Mouse (Mus musculus): Measurements from ENCODE around the gene Btbd9. TPM values are rescaled to one million over a fixed set of nuclear protein-coding genes. Genes with fewer than 3 reads are reported as not detected.

Btbd9 gene
- polyA plus RNA-seq, 1 experiment = 15.3 TPM

DNA sequence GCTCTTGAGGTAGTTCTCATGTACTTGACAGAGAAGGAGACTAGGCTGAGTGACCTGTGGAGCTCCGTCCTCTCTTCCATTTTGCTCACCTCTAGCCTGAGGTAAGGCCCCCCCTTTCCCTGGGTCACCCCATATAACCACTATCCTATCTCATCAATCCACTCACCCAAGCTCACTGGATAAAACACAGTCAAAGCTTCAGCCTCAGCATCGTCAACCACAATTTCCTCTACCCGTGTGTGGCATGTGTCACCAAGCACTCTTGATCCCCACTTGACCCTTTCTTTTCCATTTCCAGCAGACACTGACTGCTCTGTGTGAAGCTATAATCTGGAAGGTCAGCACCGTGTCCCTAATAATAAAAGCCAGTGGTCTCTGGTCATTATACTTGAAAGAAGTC lies 157.8 kb downstream of the Btbd9 start:
- no peak overlapping the region for H3K4me3 ChIP-seq (ENCODE audit: insufficient read depth, poor library complexity, severe bottlenecking)
- no peaks in the 10 kb centered on the region for H3K36me3 ChIP-seq (ENCODE audit: control insufficient read depth, insufficient read depth)
- no peak for TF ChIP-seq MYOG (IDR thresholded peaks at IDR 0.05; ENCODE audit: control insufficient read depth, extremely low read depth, insufficient read length)
- TF ChIP-seq CTCF (IDR thresholded peaks at IDR 0.05; ENCODE audit: control insufficient read depth, insufficient read depth, insufficient read length) = no peak
- TF ChIP-seq USF1 (IDR thresholded peaks at IDR 0.05; ENCODE audit: low read depth) = no peak
- TF ChIP-seq CEBPB (IDR thresholded peaks at IDR 0.05; ENCODE audit: low read depth) = no peak
- no peak for TF ChIP-seq MYOD1 (IDR thresholded peaks at IDR 0.05; ENCODE audit: control insufficient read depth, insufficient read length, low read depth)
- TF ChIP-seq MAX (IDR thresholded peaks at IDR 0.05) = no peak
- TF ChIP-seq FOSL1 (IDR thresholded peaks at IDR 0.05; ENCODE audit: insufficient read depth, low read length, poor library complexity, severe bottlenecking) = no peak
- H3K27me3 ChIP-seq (ENCODE audit: control insufficient read depth, insufficient read depth, insufficient read length) = no peaks in the 10 kb centered on the region
- no peaks in the 10 kb centered on the region for H3K79me3 ChIP-seq (ENCODE audit: low read depth)
- H3K79me2 ChIP-seq (ENCODE audit: control insufficient read depth, insufficient read depth) = no peaks in the 10 kb centered on the region
- H3ac ChIP-seq (ENCODE audit: control insufficient read depth, insufficient read length, low read depth) = no peak overlapping the region

DNA sequence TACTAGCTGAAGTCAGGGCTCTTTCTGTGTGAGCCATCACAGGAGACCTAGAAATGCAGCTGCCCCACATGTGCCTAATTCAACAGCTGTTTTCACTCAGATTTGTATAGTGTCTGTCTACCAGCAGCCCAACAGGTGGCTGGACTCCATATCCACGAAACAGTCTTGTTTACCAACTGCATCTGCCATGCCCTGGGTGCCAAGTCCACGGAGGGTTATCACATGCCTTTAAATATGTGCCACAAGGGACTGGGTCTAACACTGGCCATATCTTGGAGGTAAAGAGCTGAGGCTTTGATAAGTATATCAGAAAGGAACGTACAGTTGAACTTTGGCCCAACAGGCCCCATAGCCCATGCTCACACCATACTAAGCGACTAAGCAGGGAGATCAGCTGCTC lies 159.2 kb downstream of the Btbd9 start:
- Histone ChIP-seq H3K79me3 (ENCODE audit: low read depth) (no peaks in the 10 kb centered on the region), H3K36me3 (ENCODE audit: control insufficient read depth, insufficient read depth) (no peaks in the 10 kb centered on the region), H3ac (ENCODE audit: control insufficient read depth, insufficient read length, low read depth) (no peak overlapping the region), H3K27me3 (ENCODE audit: control insufficient read depth, insufficient read depth, insufficient read length) (no peaks in the 10 kb centered on the region), H3K79me2 (ENCODE audit: control insufficient read depth, insufficient read depth) (no peaks in the 10 kb centered on the region), H3K4me3 (ENCODE audit: insufficient read depth, poor library complexity, severe bottlenecking) (no peak overlapping the region)
- no peak for TF ChIP-seq CTCF (IDR thresholded peaks at IDR 0.05; ENCODE audit: control insufficient read depth, insufficient read depth, insufficient read length)
- TF ChIP-seq USF1 (IDR thresholded peaks at IDR 0.05; ENCODE audit: low read depth) = no peak
- TF ChIP-seq MYOG (IDR thresholded peaks at IDR 0.05; ENCODE audit: control insufficient read depth, extremely low read depth, insufficient read length) = no peak
- TF ChIP-seq MYOD1 (IDR thresholded peaks at IDR 0.05; ENCODE audit: control insufficient read depth, insufficient read length, low read depth) = no peak
- TF ChIP-seq MAX (IDR thresholded peaks at IDR 0.05) = no peak
- no peak for TF ChIP-seq FOSL1 (IDR thresholded peaks at IDR 0.05; ENCODE audit: insufficient read depth, low read length, poor library complexity, severe bottlenecking)
- no peak for TF ChIP-seq CEBPB (IDR thresholded peaks at IDR 0.05; ENCODE audit: low read depth)

DNA sequence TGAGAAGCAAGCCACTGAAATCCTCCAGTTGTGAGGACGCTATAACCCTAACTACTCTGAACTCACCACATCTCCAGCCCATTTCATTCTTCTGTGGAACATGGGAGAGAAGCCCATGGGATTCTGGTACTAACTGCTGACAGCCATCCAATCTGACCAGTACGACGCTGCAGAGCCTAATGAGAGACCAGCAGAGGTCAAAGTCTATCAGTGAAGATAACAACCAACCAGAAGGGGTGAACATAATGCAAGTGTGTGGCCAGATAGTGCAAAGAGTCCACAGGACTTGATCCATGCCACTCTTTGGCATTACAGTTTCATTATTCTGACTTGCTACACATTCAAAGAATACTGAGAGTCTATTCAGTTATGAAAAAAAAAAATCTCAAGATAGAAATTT lies 160.6 kb downstream of the Btbd9 start:
- H3K4me3 ChIP-seq (ENCODE audit: insufficient read depth, poor library complexity, severe bottlenecking) = no peak overlapping the region
- H3K79me3 ChIP-seq (ENCODE audit: low read depth) = no peaks in the 10 kb centered on the region
- no peak overlapping the region for H3ac ChIP-seq (ENCODE audit: control insufficient read depth, insufficient read length, low read depth)
- H3K79me2 ChIP-seq (ENCODE audit: control insufficient read depth, insufficient read depth) = no peaks in the 10 kb centered on the region
- H3K36me3 ChIP-seq (ENCODE audit: control insufficient read depth, insufficient read depth) = no peaks in the 10 kb centered on the region
- no peaks in the 10 kb centered on the region for H3K27me3 ChIP-seq (ENCODE audit: control insufficient read depth, insufficient read depth, insufficient read length)
- TF ChIP-seq CTCF (IDR thresholded peaks at IDR 0.05; ENCODE audit: control insufficient read depth, insufficient read depth, insufficient read length) = no peak
- TF ChIP-seq CEBPB (IDR thresholded peaks at IDR 0.05; ENCODE audit: low read depth) = no peak
- no peak for TF ChIP-seq MYOG (IDR thresholded peaks at IDR 0.05; ENCODE audit: control insufficient read depth, extremely low read depth, insufficient read length)
- TF ChIP-seq MAX (IDR thresholded peaks at IDR 0.05) = no peak
- TF ChIP-seq MYOD1 (IDR thresholded peaks at IDR 0.05; ENCODE audit: control insufficient read depth, insufficient read length, low read depth) = no peak
- no peak for TF ChIP-seq USF1 (IDR thresholded peaks at IDR 0.05; ENCODE audit: low read depth)
- no peak for TF ChIP-seq FOSL1 (IDR thresholded peaks at IDR 0.05; ENCODE audit: insufficient read depth, low read length, poor library complexity, severe bottlenecking)

- Histone ChIP-seq H3K36me3 (ENCODE audit: control insufficient read depth, insufficient read depth) (no peaks in the 10 kb centered on the region), H3K79me2 (ENCODE audit: control insufficient read depth, insufficient read depth) (no peaks in the 10 kb centered on the region), H3K79me3 (ENCODE audit: low read depth) (no peaks in the 10 kb centered on the region), H3K27me3 (ENCODE audit: control insufficient read depth, insufficient read depth, insufficient read length) (no peaks in the 10 kb centered on the region), H3ac (ENCODE audit: control insufficient read depth, insufficient read length, low read depth) (no peak overlapping the region), H3K4me3 (ENCODE audit: insufficient read depth, poor library complexity, severe bottlenecking) (no peak overlapping the region)
- TF ChIP-seq MYOD1 (IDR thresholded peaks at IDR 0.05; ENCODE audit: control insufficient read depth, insufficient read length, low read depth) (no peak), USF1 (IDR thresholded peaks at IDR 0.05; ENCODE audit: low read depth) (no peak), CTCF (IDR thresholded peaks at IDR 0.05; ENCODE audit: control insufficient read depth, insufficient read depth, insufficient read length) (no peak), CEBPB (IDR thresholded peaks at IDR 0.05; ENCODE audit: low read depth) (no peak), MAX (IDR thresholded peaks at IDR 0.05) (no peak), MYOG (IDR thresholded peaks at IDR 0.05; ENCODE audit: control insufficient read depth, extremely low read depth, insufficient read length) (no peak), FOSL1 (IDR thresholded peaks at IDR 0.05; ENCODE audit: insufficient read depth, low read length, poor library complexity, severe bottlenecking) (no peak)
Observed at GRCm38 (mm10) chr17:30412991-30413390, 163.3 kb downstream of the Btbd9 start.

DNA sequence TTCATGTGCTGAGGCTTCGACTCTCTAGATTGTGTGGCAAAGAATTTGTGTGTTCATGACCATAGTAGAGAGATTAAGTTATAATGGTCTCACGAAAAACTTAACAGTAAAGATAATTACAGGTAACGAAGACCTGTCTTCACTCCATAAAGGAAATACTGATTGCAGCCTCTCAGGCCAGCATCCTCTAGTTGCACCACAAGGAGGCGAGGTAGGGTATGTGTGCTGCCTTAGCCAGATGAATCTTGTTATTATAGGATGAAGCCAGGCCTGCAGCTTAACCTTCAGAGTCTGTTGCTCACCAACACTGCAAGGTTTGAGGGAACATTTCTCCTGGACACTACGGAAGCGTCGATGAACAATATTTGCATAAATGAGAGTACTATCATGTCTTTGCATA lies 170.3 kb downstream of the Btbd9 start:
- H3K4me3 ChIP-seq (ENCODE audit: insufficient read depth, poor library complexity, severe bottlenecking) = no peak overlapping the region
- no peaks in the 10 kb centered on the region for H3K27me3 ChIP-seq (ENCODE audit: control insufficient read depth, insufficient read depth, insufficient read length)
- no peaks in the 10 kb centered on the region for H3K79me2 ChIP-seq (ENCODE audit: control insufficient read depth, insufficient read depth)
- H3K79me3 ChIP-seq (ENCODE audit: low read depth) = no peaks in the 10 kb centered on the region
- no peaks in the 10 kb centered on the region for H3K36me3 ChIP-seq (ENCODE audit: control insufficient read depth, insufficient read depth)
- H3ac ChIP-seq (ENCODE audit: control insufficient read depth, insufficient read length, low read depth) = no peak overlapping the region
- TF ChIP-seq CEBPB (IDR thresholded peaks at IDR 0.05; ENCODE audit: low read depth) (no peak), CTCF (IDR thresholded peaks at IDR 0.05; ENCODE audit: control insufficient read depth, insufficient read depth, insufficient read length) (no peak)

DNA sequence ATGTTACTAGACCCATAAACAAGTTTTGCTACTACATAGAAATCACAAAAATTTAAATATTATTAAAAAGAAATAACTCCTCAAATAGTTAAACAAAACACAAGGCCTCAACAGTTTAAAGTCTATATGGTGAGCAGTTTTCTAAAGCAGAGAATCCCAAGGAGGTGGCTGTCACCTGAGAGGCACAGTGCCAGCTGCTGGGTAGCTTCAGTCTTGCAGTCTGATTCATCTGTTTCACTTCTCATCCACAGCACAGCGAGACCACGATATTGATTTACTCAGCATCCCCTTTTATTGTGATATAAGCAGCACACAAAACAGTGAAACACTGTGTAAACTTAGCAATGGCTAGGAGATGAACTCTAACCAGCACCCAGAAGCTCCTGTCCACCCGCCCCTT lies 173.4 kb downstream of the Btbd9 start:
- TF ChIP-seq FOSL1 (IDR thresholded peaks at IDR 0.05; ENCODE audit: insufficient read depth, low read length, poor library complexity, severe bottlenecking) = no peak
- no peak for TF ChIP-seq USF1 (IDR thresholded peaks at IDR 0.05; ENCODE audit: low read depth)
- no peak for TF ChIP-seq CEBPB (IDR thresholded peaks at IDR 0.05; ENCODE audit: low read depth)
- no peak overlapping the region for H3ac ChIP-seq (ENCODE audit: control insufficient read depth, insufficient read length, low read depth)
- H3K36me3 ChIP-seq (ENCODE audit: control insufficient read depth, insufficient read depth) = no peaks in the 10 kb centered on the region
- H3K27me3 ChIP-seq (ENCODE audit: control insufficient read depth, insufficient read depth, insufficient read length) = no peaks in the 10 kb centered on the region
- H3K79me3 ChIP-seq (ENCODE audit: low read depth) = no peaks in the 10 kb centered on the region
- no peak overlapping the region for H3K4me3 ChIP-seq (ENCODE audit: insufficient read depth, poor library complexity, severe bottlenecking)
- H3K79me2 ChIP-seq (ENCODE audit: control insufficient read depth, insufficient read depth) = no peaks in the 10 kb centered on the region

Data from C2C12 (cell line).